ENCODE assay signal across 8 mouse cellular contexts in the genomic region with DNA sequence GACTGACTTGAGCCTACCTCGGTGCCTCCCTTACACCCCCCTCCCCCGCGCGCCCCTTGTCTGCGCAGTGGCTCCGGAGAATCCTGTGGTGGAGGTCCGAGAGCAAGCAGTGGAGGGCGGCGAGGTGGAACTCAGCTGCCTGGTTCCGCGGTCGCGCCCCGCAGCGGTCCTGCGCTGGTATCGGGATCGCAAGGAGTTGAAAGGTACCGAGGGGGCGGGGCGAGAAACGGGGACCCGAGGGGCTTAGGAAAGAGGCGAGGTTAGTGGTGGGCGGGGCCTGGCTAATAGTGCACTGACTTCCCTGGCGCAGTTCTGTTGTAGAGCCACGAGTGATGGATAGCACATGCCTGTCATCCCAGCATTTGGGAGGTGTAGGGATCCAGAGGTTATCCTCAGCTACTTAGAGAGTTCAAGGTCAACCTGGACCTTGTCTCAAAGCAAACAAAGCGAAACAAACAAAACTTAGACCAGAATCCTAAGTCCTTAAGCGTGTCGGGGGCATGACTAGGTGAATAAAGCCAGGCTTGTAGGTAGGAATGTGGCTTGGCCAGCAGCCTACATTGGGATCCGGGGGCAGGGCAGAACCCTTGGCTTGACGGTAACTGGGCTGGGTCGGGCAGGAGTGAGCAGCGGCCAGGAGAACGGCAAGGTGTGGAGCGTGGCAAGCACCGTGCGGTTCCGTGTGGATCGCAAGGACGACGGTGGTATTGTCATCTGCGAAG. TPM values are rescaled to one million over a fixed set of nuclear protein-coding genes. Genes with fewer than 3 reads are reported as not detected.
DNase-seq lines count a peak whose midpoint lies in the region; ATAC-seq lines count a peak whose summit lies in the region.

No protein-coding gene starts in this region.

- peaks cover 4% of the 10 kb centered on the region; the same call in 1 of the 2 replicates for H3K27me3 ChIP-seq in midbrain, embryonic 13.5 days

- ATAC-seq in CD4-positive, CD25-positive, alpha-beta regulatory T cell, adult 4 months, result no peak
- ATAC-seq in midbrain, embryonic 13.5 days, result no peak
- ATAC-seq in activated CD4-positive, CD25-positive, alpha-beta regulatory T cell, adult 4 months, result no peak

- WGBS in midbrain, embryonic 13.5 days, result 19% methylated on average over 43 of the region's 43 CpGs

- no peak overlapping the region for H3K9ac ChIP-seq in midbrain, embryonic 13.5 days (replicated peaks)

- peaks cover 52% of the 10 kb centered on the region for H3K36me3 ChIP-seq in midbrain, embryonic 13.5 days

- H3K4me2 ChIP-seq in midbrain, embryonic 13.5 days (replicated peaks), result peak overlapping the region; percentile 26

- no peak overlapping the region for H3K27ac ChIP-seq in midbrain, embryonic 13.5 days

- H3K9me3 ChIP-seq in midbrain, embryonic 13.5 days, result no peaks in the 10 kb centered on the region

- H3K4me3 ChIP-seq in midbrain, embryonic 13.5 days (replicated peaks), result no peak overlapping the region

- DNase-seq in CD4-positive, CD25-positive, alpha-beta regulatory T cell, adult 2 months (ENCODE audit: low read depth, low spot score), result peak; percentile 34
- peak; percentile 68 for DNase-seq in embryo, embryonic 10.5 days (ENCODE audit: low spot score)
- peak; percentile 33 for DNase-seq in kidney, adult 9 months
- no peak for DNase-seq in spleen, postnatal 36 days (ENCODE audit: low spot score in 2 of 2)
- no peak for DNase-seq in gastrocnemius, adult 18-20 months (ENCODE audit: low spot score)

- peaks cover 29% of the 10 kb centered on the region for H3K4me1 ChIP-seq in midbrain, embryonic 13.5 days (replicated peaks)

RNA-seq across cellular contexts. Expression of gene Zfp428, which starts 6.8 kb away (rescaled TPM):
- under 1 TPM in 1 of 2 experiments, not detected in 1; 0.56 TPM for polyA plus RNA-seq in CD4-positive, CD25-positive, alpha-beta regulatory T cell, adult 4 months (2017; shearing (Covaris generic))
- 234 and 261 TPM in 2 replicates for polyA plus RNA-seq in midbrain, embryonic 13.5 days (2015; fragmentation: Nextera tagmentation; extraction: Ambion mirVana)
- not detected for polyA plus RNA-seq in activated CD4-positive, CD25-positive, alpha-beta regulatory T cell, adult 4 months (2017; shearing (Covaris generic))
- 1 to 10 TPM; 4.1 to 4.5 TPM for total RNA-seq in gastrocnemius, adult 18-20 months (2021)

RNA-seq across cellular contexts. Expression of gene AC161166.1, which starts 12.2 kb away (rescaled TPM):
- not detected for polyA plus RNA-seq in CD4-positive, CD25-positive, alpha-beta regulatory T cell, adult 4 months (2017; shearing (Covaris generic))
- 1.2 and 1.9 TPM in 2 replicates for polyA plus RNA-seq in midbrain, embryonic 13.5 days (2015; fragmentation: Nextera tagmentation; extraction: Ambion mirVana)
- under 1 TPM in 1 of 2 experiments, not detected in 1; 0.17 TPM for polyA plus RNA-seq in activated CD4-positive, CD25-positive, alpha-beta regulatory T cell, adult 4 months (2017; shearing (Covaris generic))
- not detected for total RNA-seq in gastrocnemius, adult 18-20 months (2021)

RNA-seq across cellular contexts. Expression of gene Cadm4, which starts 18.2 kb away (rescaled TPM):
- polyA plus RNA-seq in CD4-positive, CD25-positive, alpha-beta regulatory T cell, adult 4 months (2017; shearing (Covaris generic)), result not detected
- 52.4 and 67.8 TPM in 2 replicates for polyA plus RNA-seq in midbrain, embryonic 13.5 days (2015; fragmentation: Nextera tagmentation; extraction: Ambion mirVana)
- polyA plus RNA-seq in activated CD4-positive, CD25-positive, alpha-beta regulatory T cell, adult 4 months (2017; shearing (Covaris generic)), result not detected
- 1 to 10 TPM; 2.3 to 3.4 TPM for total RNA-seq in gastrocnemius, adult 18-20 months (2021)

RNA-seq across cellular contexts. Expression of gene Irgq, which starts 30.5 kb away (rescaled TPM):
- polyA plus RNA-seq in CD4-positive, CD25-positive, alpha-beta regulatory T cell, adult 4 months (2017; shearing (Covaris generic)), result 1 to 10 TPM in 1 of 2 experiments, under 1 TPM in 1; 0.68 to 1.5 TPM
- 20.3 and 25.3 TPM in 2 replicates for polyA plus RNA-seq in midbrain, embryonic 13.5 days (2015; fragmentation: Nextera tagmentation; extraction: Ambion mirVana)
- 1 to 10 TPM; 1.5 to 1.8 TPM for polyA plus RNA-seq in activated CD4-positive, CD25-positive, alpha-beta regulatory T cell, adult 4 months (2017; shearing (Covaris generic))
- total RNA-seq in gastrocnemius, adult 18-20 months (2021), result 10 to 100 TPM; 11.5 to 16.2 TPM

RNA-seq across cellular contexts. Expression of gene Plaur, which starts 37.7 kb away (rescaled TPM):
- polyA plus RNA-seq in CD4-positive, CD25-positive, alpha-beta regulatory T cell, adult 4 months (2017; shearing (Covaris generic)), result 1 to 10 TPM in 1 of 2 experiments, under 1 TPM in 1; 0.66 to 5.8 TPM
- polyA plus RNA-seq in midbrain, embryonic 13.5 days (2015; fragmentation: Nextera tagmentation; extraction: Ambion mirVana), result 1.0 and 1.2 TPM in 2 replicates
- polyA plus RNA-seq in activated CD4-positive, CD25-positive, alpha-beta regulatory T cell, adult 4 months (2017; shearing (Covaris generic)), result 1 to 10 TPM; 1.1 to 1.5 TPM
- total RNA-seq in gastrocnemius, adult 18-20 months (2021), result 1 to 10 TPM in 1 of 2 experiments, under 1 TPM in 1; 0.87 to 1.4 TPM

Comparison
In these comparisons a context has a peak if more than half of its experiments do, and no peak if none do; other contexts are left out.
1. DNase-seq: peak in CD4-positive, CD25-positive, alpha-beta regulatory T cell, adult 2 months (single experiment), embryo, embryonic 10.5 days (single experiment) and kidney, adult 9 months (single experiment); none in spleen, postnatal 36 days (0 of 2) and gastrocnemius, adult 18-20 months (single experiment).
2. RNA of gene Zfp428, which starts 6.8 kb away (polyA plus RNA-seq): 234 to 261 TPM in midbrain, embryonic 13.5 days; 0.56 TPM in CD4-positive, CD25-positive, alpha-beta regulatory T cell, adult 4 months and not detected in activated CD4-positive, CD25-positive, alpha-beta regulatory T cell, adult 4 months; every median in the first group is over 100 times any median in the second.
3. RNA of gene Cadm4, which starts 18.2 kb away (polyA plus RNA-seq): 52.4 to 67.8 TPM in midbrain, embryonic 13.5 days; not detected in CD4-positive, CD25-positive, alpha-beta regulatory T cell, adult 4 months and not detected in activated CD4-positive, CD25-positive, alpha-beta regulatory T cell, adult 4 months; every median in the first group is over 10 times any median in the second.